Mouse (Mus musculus) embryo, embryonic 11.5 days (tissue): Measurements from ENCODE around the gene Fgfr2.

Experiments
- DNase-seq: peaks from one replicate; pipeline ENCODE4 v3.0.0-alpha.2; 2012; ENCODE audit warnings: low read depth, low spot score

Fgfr2 gene

GRCm38 (mm10) chr7:133041784-133042183 lies 81.4 kb downstream of the Fgfr2 start:
- no peak for DNase-seq

- no peak for DNase-seq
These were observed 82.3 kb downstream of the Fgfr2 start for GRCm38 (mm10) chr7:133040688-133041345.

- DNase-seq = no peak
These were observed 83.4 kb downstream of the Fgfr2 start for GRCm38 (mm10) chr7:133039556-133040255.

- DNase-seq = no peak
These were observed 85.5 kb downstream of the Fgfr2 start for GRCm38 (mm10) chr7:133037618-133038017.

- DNase-seq = peak; percentile 59
These were observed 85.9 kb downstream of the Fgfr2 start for GRCm38 (mm10) chr7:133037217-133037616.

GRCm38 (mm10) chr7:133035901-133036300 lies 87.2 kb downstream of the Fgfr2 start:
- DNase-seq = no peak

GRCm38 (mm10) chr7:133032589-133033203 lies 90.5 kb downstream of the Fgfr2 start:
- peak; percentile 50 for DNase-seq

GRCm38 (mm10) chr7:133029496-133030047 lies 93.6 kb downstream of the Fgfr2 start:
- DNase-seq = no peak

GRCm38 (mm10) chr7:133029004-133029403 lies 94.1 kb downstream of the Fgfr2 start:
- DNase-seq = no peak

- no peak for DNase-seq
These were observed 95.2 kb downstream of the Fgfr2 start for GRCm38 (mm10) chr7:133027930-133028329.

GRCm38 (mm10) chr7:133024694-133025093 lies 98.5 kb downstream of the Fgfr2 start:
- DNase-seq = no peak

- no peak for DNase-seq
These were observed 103.6 kb downstream of the Fgfr2 start for GRCm38 (mm10) chr7:133019481-133020020.

GRCm38 (mm10) chr7:133018961-133019360 lies 104.2 kb downstream of the Fgfr2 start:
- DNase-seq = no peak

GRCm38 (mm10) chr7:133015416-133016070 lies 107.6 kb downstream of the Fgfr2 start:
- no peak for DNase-seq

GRCm38 (mm10) chr7:133014631-133015030 lies 108.5 kb downstream of the Fgfr2 start:
- no peak for DNase-seq

- DNase-seq = no peak
These were observed 109.2 kb downstream of the Fgfr2 start for GRCm38 (mm10) chr7:133013923-133014322.

GRCm38 (mm10) chr7:133012637-133013366 lies 110.3 kb downstream of the Fgfr2 start:
- no peak for DNase-seq

- DNase-seq = no peak
These were observed 111.5 kb downstream of the Fgfr2 start for GRCm38 (mm10) chr7:133011611-133012010.

GRCm38 (mm10) chr7:133011191-133011590 lies 112.0 kb downstream of the Fgfr2 start:
- no peak for DNase-seq

- no peak for DNase-seq
These were observed 112.7 kb downstream of the Fgfr2 start for GRCm38 (mm10) chr7:133010477-133010876.

- no peak for DNase-seq
These were observed 113.5 kb downstream of the Fgfr2 start for GRCm38 (mm10) chr7:133009676-133010075.
